Mouse (Mus musculus) ES-E14 (cell line): ENCODE measurements around the gene Efcab14. TPM values are rescaled to one million over a fixed set of nuclear protein-coding genes. Genes with fewer than 3 reads are reported as not detected.

Experiments used
- DNase-seq: peaks from one replicate; pipeline ENCODE4 v3.0.0-alpha.2; 2013; ENCODE audit warnings: low read depth, low spot score
- H3K27ac ChIP-seq: 2 replicates; pipeline ENCODE4 v1.5.1; 2012; ENCODE audit warnings: low read depth, mild to moderate bottlenecking, low read length, moderate library complexity, mixed read lengths; ENCODE audit not compliant: poor library complexity, insufficient read depth, severe bottlenecking
- H3K36me3 ChIP-seq: 2 replicates; pipeline ENCODE4 v1.6.1; 2012; ENCODE audit warnings: mild to moderate bottlenecking, low read length, moderate library complexity, mixed read lengths; ENCODE audit not compliant: control insufficient read depth, poor library complexity, insufficient read depth, severe bottlenecking
- H3K4me1 ChIP-seq, 2 experiments: fragments of 150-350 bp in 1 of 2; sonication (generic) in 1 of 2; 2 replicates each; pipeline ENCODE4 v1.6.1; 2012; ENCODE audit warnings: low read length in 2 of 2, mild to moderate bottlenecking in 1 of 2, mixed read lengths in 1 of 2; ENCODE audit not compliant: control insufficient read depth in 2 of 2, insufficient read depth in 2 of 2, poor library complexity in 1 of 2
- H3K4me3 ChIP-seq, 2 experiments: fragments of 150-350 bp in 1 of 2; sonication (generic) in 1 of 2; 2 replicates each; pipeline ENCODE4 v1.5.1; 2012; ENCODE audit warnings: low read length in 2 of 2, low read depth in 1 of 2, mild to moderate bottlenecking in 1 of 2, mixed read lengths in 1 of 2; ENCODE audit not compliant: insufficient read depth in 1 of 2, poor library complexity in 1 of 2, severe bottlenecking in 1 of 2
- H3K9ac ChIP-seq: 2 replicates; pipeline ENCODE4 v1.6.1; 2012; ENCODE audit warnings: low read depth, mild to moderate bottlenecking, low read length, mixed read lengths; ENCODE audit not compliant: poor library complexity, insufficient read depth, severe bottlenecking
- H3K9me3 ChIP-seq: fragments of 150-350 bp; sonication (generic); 2 replicates; pipeline ENCODE4 v1.6.1; 2012; ENCODE audit warnings: low read depth, mild to moderate bottlenecking, low read length; ENCODE audit not compliant: control insufficient read depth, insufficient read depth
- CHD2 ChIP-seq: IDR thresholded peaks from 2 replicates; pipeline ENCODE4 v1.6.1; 2014; ENCODE audit warnings: mild to moderate bottlenecking, low read depth, low read length, inconsistent platforms
- HCFC1 ChIP-seq: IDR thresholded peaks from 2 replicates; pipeline ENCODE4 v1.6.1; 2012; ENCODE audit warnings: low read length, inconsistent platforms, borderline replicate concordance; ENCODE audit not compliant: insufficient read depth
- MAFK ChIP-seq: IDR thresholded peaks from 2 replicates; pipeline ENCODE4 v1.6.1; 2014; ENCODE audit warnings: mild to moderate bottlenecking, low read depth, low read length, inconsistent platforms; ENCODE audit not compliant: insufficient read depth
- ZC3H11A ChIP-seq: IDR thresholded peaks from 2 replicates; pipeline ENCODE4 v1.6.1; 2012; ENCODE audit warnings: low read depth, mild to moderate bottlenecking, inconsistent platforms, low read length, borderline replicate concordance
- ZNF384 ChIP-seq: IDR thresholded peaks from 2 replicates; pipeline ENCODE4 v1.6.1; 2012; ENCODE audit warnings: low read depth, low read length, inconsistent platforms
- in situ Hi-C, 2 experiments: fragments of 600-800 bp; cut with MboI; formaldehyde crosslinking; loops; one replicate each; pipeline ENCODE4 v1.15.1; 2025; ENCODE audit warnings: low sequenced_read_pairs in 2 of 2, inconsistent platforms in 1 of 2; ENCODE audit not compliant: unreplicated experiment in 2 of 2
- total RNA-seq: library from RNA; depleted of rRNA; stranded (reverse); fragments of 300-350 nt; gene quantifications from 2 replicates; pipeline ENCODE4 v1.2.3, GENCODE M21; 2012

Gene Efcab14
- total RNA-seq, 1 experiment, result 20.2 TPM

- H3K36me3 ChIP-seq, result peaks cover 2% of the 10 kb centered on the region; the same call in 1 of the 2 replicates
- in situ Hi-C loops, result no loop called here
- no peak for DNase-seq
Measured at GRCm38 (mm10) chr4:115820944-115821343, 83.4 kb downstream of the Efcab14 start.

GRCm38 (mm10) chr4:115821431-115821830 is 83.9 kb downstream of the Efcab14 start:
- Histone ChIP-seq H3K36me3 (peaks cover 2% of the 10 kb centered on the region; the same call in 1 of the 2 replicates), H3K4me3 (no peak overlapping the region), H3K9me3 (no peaks in the 10 kb centered on the region), H3K4me1 (peaks cover 0 to 3% of the 10 kb centered on the region in 2 experiments; a peak in 1 of 4 replicates), H3K9ac (no peak overlapping the region), H3K27ac (no peak overlapping the region)
- in situ Hi-C loops, result no loop called here
- TF ChIP-seq ZNF384 (no peak), MAFK (no peak), HCFC1 (no peak), ZC3H11A (no peak), CHD2 (no peak)
- DNase-seq, result no peak

More at GRCm38 (mm10) chr4:115820944-115821343, 83.4 kb downstream of the Efcab14 start:
- Histone ChIP-seq H3K4me1 (peaks cover 0 to 3% of the 10 kb centered on the region in 2 experiments; a peak in 1 of 4 replicates), H3K4me3 (no peak overlapping the region), H3K9ac (no peak overlapping the region), H3K27ac (no peak overlapping the region), H3K9me3 (no peaks in the 10 kb centered on the region)
- TF ChIP-seq CHD2, result no peak
- no peak for TF ChIP-seq ZNF384
- no peak for TF ChIP-seq HCFC1
- no peak for TF ChIP-seq MAFK
- TF ChIP-seq ZC3H11A, result no peak

GRCm38 (mm10) chr4:115821928-115822327 is 84.4 kb downstream of the Efcab14 start:
- no peak for DNase-seq
- in situ Hi-C loops, result no loop called here

GRCm38 (mm10) chr4:115824178-115824577 is 86.6 kb downstream of the Efcab14 start:
- in situ Hi-C loops, result no loop called here
- Histone ChIP-seq H3K9me3 (no peaks in the 10 kb centered on the region), H3K4me3 (no peak overlapping the region), H3K4me1 (peaks cover 0 to 7% of the 10 kb centered on the region in 2 experiments; a peak in 1 of 4 replicates), H3K9ac (no peak overlapping the region), H3K27ac (no peak overlapping the region), H3K36me3 (peaks cover 2% of the 10 kb centered on the region; the same call in 1 of the 2 replicates)
- no peak for DNase-seq
- TF ChIP-seq CHD2 (no peak), MAFK (no peak), HCFC1 (no peak), ZC3H11A (no peak), ZNF384 (no peak)

More at GRCm38 (mm10) chr4:115821928-115822327, 84.4 kb downstream of the Efcab14 start:
- Histone ChIP-seq H3K36me3 (peaks cover 2% of the 10 kb centered on the region; the same call in 1 of the 2 replicates), H3K27ac (no peak overlapping the region), H3K9me3 (no peaks in the 10 kb centered on the region), H3K4me3 (no peak overlapping the region), H3K9ac (no peak overlapping the region), H3K4me1 (peaks cover 0 to 7% of the 10 kb centered on the region in 2 experiments; a peak in 1 of 4 replicates)
- TF ChIP-seq ZNF384 (no peak), ZC3H11A (no peak), MAFK (no peak), CHD2 (no peak), HCFC1 (no peak)
